Mouse (Mus musculus) ES-CJ7 (cell line): ENCODE measurements at regions not wholly inside any gene's neighbourhood (a gene's known extent, or its start where the extent isn't known, plus 50 kb on each side); places are given as distances from the start of the nearest gene placed in this dataset.

ENCODE experiments used
- DNase-seq: peaks from one replicate; pipeline ENCODE4 v3.0.0; 2011; ENCODE audit warnings: low read depth, low spot score

- peak; percentile 7 for DNase-seq
Observed at GRCm38 (mm10) chr4:75130757-75131156, 147.3 kb downstream of the Dmac1 start.

DNA sequence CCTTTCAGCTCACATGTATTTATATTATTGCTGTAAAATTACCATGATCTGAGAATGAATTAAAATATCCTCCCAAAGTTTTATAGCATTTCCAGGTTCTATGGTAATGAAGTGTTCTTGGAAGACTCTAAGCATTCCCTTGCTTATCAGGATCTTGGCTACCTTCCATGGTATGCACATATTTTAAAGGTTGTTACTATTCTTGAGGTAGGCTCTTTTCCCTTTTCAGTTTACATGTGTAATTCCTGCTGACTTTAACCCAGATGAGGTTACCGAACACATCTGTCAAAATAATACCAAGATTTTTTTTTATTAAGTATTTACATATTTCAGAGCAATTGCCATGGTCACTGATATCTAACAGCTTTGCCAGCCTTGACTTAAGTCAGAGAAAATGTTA lies 162.2 kb downstream of the Dmac1 start:
- DNase-seq: no peak

DNA sequence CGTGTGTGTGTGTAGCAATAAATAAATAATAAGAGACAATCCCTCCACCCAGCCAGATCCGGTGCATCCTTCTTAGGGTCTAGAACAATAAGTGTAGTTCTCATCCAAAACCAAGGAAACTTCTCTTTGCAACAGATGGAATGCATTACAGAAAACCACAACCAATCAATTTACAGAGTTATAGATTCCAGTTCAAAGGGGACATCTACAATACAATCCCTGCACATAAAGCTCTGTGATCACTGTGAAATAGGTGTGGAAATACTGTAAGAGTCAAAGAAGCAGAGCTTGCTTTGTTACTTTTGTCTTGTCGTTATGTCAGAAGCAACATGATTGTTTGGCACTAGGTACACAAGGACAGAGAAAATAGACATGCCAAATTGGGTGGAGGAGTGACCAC lies 162.8 kb downstream of the Dmac1 start:
- no peak for DNase-seq

DNA sequence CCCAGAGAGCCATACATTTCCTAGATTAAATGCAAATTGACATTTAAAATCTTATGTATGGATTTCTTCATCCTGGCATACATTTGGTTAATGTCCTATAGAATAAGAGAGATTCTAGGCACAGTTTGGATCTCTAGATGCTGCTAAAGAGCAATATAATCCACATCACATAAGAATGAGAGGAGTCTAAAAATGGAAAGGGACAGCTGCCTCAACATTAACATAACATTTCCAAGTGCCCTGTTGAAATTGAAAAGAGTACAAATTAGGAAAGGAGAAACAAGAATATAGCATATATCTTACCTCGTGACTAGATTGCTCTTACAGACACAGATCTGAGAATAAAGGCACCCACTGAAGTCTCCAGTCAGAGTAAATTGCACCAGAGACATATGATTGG lies 212.3 kb downstream of the Dmac1 start:
- DNase-seq: no peak

DNA sequence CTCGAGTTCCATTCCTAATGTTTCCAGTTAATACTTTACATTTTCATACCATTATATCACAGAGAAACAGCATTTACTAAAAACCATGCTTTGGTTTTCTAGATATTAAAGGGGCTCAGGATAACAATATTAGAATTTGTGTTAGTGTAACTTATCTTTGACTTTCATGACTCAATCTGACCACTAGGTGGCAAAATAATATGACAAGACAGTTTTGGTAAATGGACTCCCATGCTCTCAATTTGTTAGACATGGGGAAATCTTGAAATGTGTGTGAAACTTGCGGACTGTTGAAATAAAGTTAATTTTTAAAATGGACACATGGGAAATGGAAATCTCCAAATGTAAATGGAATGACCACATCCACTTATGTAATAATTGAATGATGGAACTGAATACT lies 214.8 kb downstream of the Dmac1 start:
- peak; percentile 28 for DNase-seq

DNA sequence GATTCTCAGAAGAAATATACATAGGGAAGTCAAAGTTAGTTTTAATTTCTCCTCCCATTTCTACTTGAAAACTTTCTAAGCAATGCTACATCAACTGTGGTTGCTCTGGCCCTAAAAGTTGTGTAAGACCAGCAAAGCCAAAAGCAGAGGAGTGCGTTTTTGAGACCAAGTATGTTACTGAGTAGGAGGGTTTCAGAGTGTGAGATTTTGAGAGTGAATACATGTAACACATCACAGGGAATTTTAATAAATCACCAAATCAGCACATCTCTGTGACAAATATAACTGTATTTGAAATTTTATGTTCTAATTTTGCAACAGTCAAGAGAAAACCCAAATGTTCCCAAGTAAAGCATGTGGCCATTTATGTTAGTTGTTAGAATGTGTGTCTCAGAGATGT lies 234.6 kb downstream of the Dmac1 start:
- DNase-seq: no peak

DNA sequence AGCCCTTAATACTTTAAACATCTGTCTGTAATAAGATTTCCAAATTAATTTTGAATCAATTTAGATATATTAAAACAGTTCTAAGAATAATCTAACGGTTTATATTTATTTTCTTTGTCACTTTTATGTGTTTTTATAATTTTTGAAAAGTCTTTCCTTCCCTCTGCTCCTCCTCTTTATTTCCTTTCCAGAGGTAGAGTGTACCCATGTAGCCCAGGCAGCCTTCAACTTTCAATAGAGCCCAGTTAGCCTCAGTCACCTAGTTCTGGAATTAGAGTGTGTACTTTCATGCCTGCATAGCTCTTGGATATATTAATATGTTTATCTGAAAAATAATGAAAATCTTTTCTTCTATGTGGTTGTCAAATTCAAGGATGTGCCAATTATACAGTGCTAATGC lies 235.5 kb downstream of the Dmac1 start:
- DNase-seq: no peak

DNA sequence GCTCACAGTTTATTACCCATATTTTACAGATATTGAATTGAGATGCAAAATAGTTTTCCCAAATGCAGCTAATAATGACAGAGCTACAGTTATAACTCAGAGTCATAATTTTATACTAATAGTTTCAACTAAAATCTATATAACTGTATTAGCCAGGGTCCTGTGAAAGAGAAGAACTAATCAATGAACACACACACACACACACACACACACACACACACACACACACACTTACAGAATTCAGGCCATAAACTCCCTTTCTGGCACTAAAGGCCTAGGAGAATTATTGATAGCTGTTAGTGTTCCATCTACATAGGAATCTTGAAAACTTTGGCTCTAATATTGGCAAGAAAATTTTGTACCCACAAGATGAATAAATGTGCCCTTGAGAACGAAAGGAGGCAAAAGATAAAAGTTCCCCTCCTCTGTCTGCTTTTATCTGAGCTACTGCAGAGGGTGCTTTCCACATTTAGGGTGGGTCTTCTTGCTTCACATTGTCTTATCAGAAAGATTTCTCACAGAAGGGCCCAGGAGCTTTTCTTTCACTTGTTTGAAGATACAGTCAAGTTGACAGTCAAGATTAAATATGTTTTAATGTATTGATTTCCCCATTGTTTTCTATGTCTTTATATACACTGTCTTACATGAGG lies 236.1 kb downstream of the Dmac1 start:
- no peak for DNase-seq
